Mouse (Mus musculus) heart, embryonic 10.5 days (tissue): ENCODE results near the gene Kprp. TPM values are rescaled to one million over a fixed set of nuclear protein-coding genes. Genes with fewer than 3 reads are reported as not detected.
"Not testable (repeated sequence)": the region's sequence is repeated elsewhere in the genome, so short reads cannot be mapped to it uniquely, and the experiment has no call there.

Experiments used
- DNase-seq: peaks from one replicate; pipeline ENCODE4 v3.0.0-alpha.2; 2017; ENCODE audit warnings: low spot score
- H3K27ac ChIP-seq: fragments of 300-500 bp; sonication (generic); 2 replicates; pipeline ENCODE4 v1.5.1; 2016; ENCODE audit warnings: mild to moderate bottlenecking
- H3K27me3 ChIP-seq: fragments of 300-500 bp; sonication (generic); 2 replicates; pipeline ENCODE4 v1.6.1; 2016; ENCODE audit warnings: mild to moderate bottlenecking; ENCODE audit not compliant: poor library complexity, insufficient read depth, severe bottlenecking
- H3K36me3 ChIP-seq: fragments of 300-500 bp; sonication (generic); 2 replicates; pipeline ENCODE4 v1.6.1; 2016; ENCODE audit warnings: mild to moderate bottlenecking, moderate library complexity
- H3K4me1 ChIP-seq: fragments of 300-500 bp; sonication (generic); 2 replicates; pipeline ENCODE4 v1.6.1; 2016; ENCODE audit warnings: mild to moderate bottlenecking
- H3K4me3 ChIP-seq: fragments of 300-500 bp; sonication (generic); 2 replicates; pipeline ENCODE4 v1.5.1; 2016; ENCODE audit warnings: mild to moderate bottlenecking, moderate library complexity
- H3K9me3 ChIP-seq: fragments of 300-500 bp; sonication (generic); 2 replicates; pipeline ENCODE4 v1.6.1; 2016; ENCODE audit warnings: mild to moderate bottlenecking, moderate library complexity
- WGBS: fragments of 180-500 bp; shearing (Covaris S2); methylation state at CpG from one replicate; pipeline ENCODE4 v1.1.7; 2016; 5-methylcytosine and 5-hydroxymethylcytosine counted together
- polyA plus RNA-seq: library from polyadenylated mRNA; unstranded; fragments of >200 nt; fragmentation: Nextera tagmentation; extraction: Ambion mirVana; gene quantifications from 2 replicates; pipeline ENCODE4 v1.2.1, GENCODE M21; 2016

Gene Kprp
- not detected in 2 replicates for polyA plus RNA-seq

GRCm38 (mm10) chr3:92827108-92827507 is at the start of gene Kprp:
Kprp (minus strand) TSS chr3:92827247.
- Histone ChIP-seq H3K36me3 (no peaks in the 10 kb centered on the region), H3K4me3 (no peak within 1 kb of the TSS), H3K9me3 (no peaks in the 10 kb centered on the region), H3K27me3 (no peaks in the 10 kb centered on the region), H3K4me1 (no peaks in the 10 kb centered on the region), H3K27ac (no peak within 1 kb of the TSS)
- 32% methylated on average over 1 of the region's 1 CpGs for WGBS
- DNase-seq = no peak

- no peak for DNase-seq
- H3K4me1 ChIP-seq = no peaks in the 10 kb centered on the region
- 77% methylated on average over 3 of the region's 3 CpGs for WGBS
- no peak overlapping the region for H3K4me3 ChIP-seq
- no peaks in the 10 kb centered on the region for H3K36me3 ChIP-seq
- H3K27ac ChIP-seq = no peak overlapping the region
- H3K27me3 ChIP-seq = no peaks in the 10 kb centered on the region
- no peaks in the 10 kb centered on the region for H3K9me3 ChIP-seq
Observed at GRCm38 (mm10) chr3:92874180-92874579, 47.1 kb upstream of the Kprp start.

GRCm38 (mm10) chr3:92870116-92870515 is 43.1 kb upstream of the Kprp start, which contains the start of gene 2310050C09Rik:
2310050C09Rik (minus strand) TSS chr3:92870216.
- no peak within 1 kb of the TSS for H3K27ac ChIP-seq
- WGBS = 73% methylated on average over 4 of the region's 4 CpGs
- no peaks in the 10 kb centered on the region for H3K4me1 ChIP-seq
- no peak within 1 kb of the TSS for H3K4me3 ChIP-seq
- no peaks in the 10 kb centered on the region for H3K27me3 ChIP-seq
- no peaks in the 10 kb centered on the region for H3K9me3 ChIP-seq
- DNase-seq = no peak
- no peaks in the 10 kb centered on the region for H3K36me3 ChIP-seq

- Histone ChIP-seq H3K4me3 (no peak within 1 kb of the TSS), H3K27me3 (no peaks in the 10 kb centered on the region), H3K4me1 (no peaks in the 10 kb centered on the region), H3K27ac (no peak within 1 kb of the TSS), H3K36me3 (no peaks in the 10 kb centered on the region), H3K9me3 (no peaks in the 10 kb centered on the region)
- no peak for DNase-seq
- WGBS = 80% methylated on average over 3 of the region's 3 CpGs
Observed at GRCm38 (mm10) chr3:92851186-92851585, 24.1 kb upstream of the Kprp start, which contains the start of gene Lce1l. Lce1l (minus strand) TSS chr3:92851286.

GRCm38 (mm10) chr3:92825808-92826207 is 1.2 kb downstream of the Kprp start:
- Histone ChIP-seq H3K36me3 (no peaks in the 10 kb centered on the region), H3K4me3 (no peak overlapping the region), H3K9me3 (no peaks in the 10 kb centered on the region), H3K27ac (no peak overlapping the region), H3K4me1 (no peaks in the 10 kb centered on the region), H3K27me3 (no peaks in the 10 kb centered on the region)
- DNase-seq = no peak
- WGBS = 44% methylated on average over 1 of the region's 1 CpGs

GRCm38 (mm10) chr3:92816036-92816435 is 11.0 kb downstream of the Kprp start:
- H3K27ac ChIP-seq, H3K4me3 ChIP-seq, H3K9me3 ChIP-seq, DNase-seq, H3K27me3 ChIP-seq, H3K36me3 ChIP-seq, H3K4me1 ChIP-seq: not testable (repeated sequence)
- 88% methylated on average over 2 of the region's 2 CpGs for WGBS

GRCm38 (mm10) chr3:92815581-92815980 is 11.5 kb downstream of the Kprp start:
- Histone ChIP-seq H3K27ac (no peak overlapping the region), H3K36me3 (no peaks in the 10 kb centered on the region), H3K4me3 (no peak overlapping the region), H3K4me1 (no peaks in the 10 kb centered on the region), H3K9me3 (no peaks in the 10 kb centered on the region), H3K27me3 (no peaks in the 10 kb centered on the region)
- WGBS = 89% methylated on average over 3 of the region's 3 CpGs
- no peak for DNase-seq

GRCm38 (mm10) chr3:92807791-92808190 is 19.3 kb downstream of the Kprp start, which contains the start of gene Lce1k:
Lce1k (minus strand) TSS chr3:92807891.
- Histone ChIP-seq H3K27ac (no peak within 1 kb of the TSS), H3K27me3 (no peaks in the 10 kb centered on the region), H3K4me1 (no peaks in the 10 kb centered on the region), H3K36me3 (no peaks in the 10 kb centered on the region), H3K4me3 (no peak within 1 kb of the TSS), H3K9me3 (no peaks in the 10 kb centered on the region)
- no peak for DNase-seq

- H3K27ac ChIP-seq = no peak within 1 kb of the TSS
- H3K4me1 ChIP-seq = no peaks in the 10 kb centered on the region
- 76% methylated on average over 1 of the region's 1 CpGs for WGBS
- no peaks in the 10 kb centered on the region for H3K36me3 ChIP-seq
- no peak for DNase-seq
- no peaks in the 10 kb centered on the region for H3K9me3 ChIP-seq
- H3K4me3 ChIP-seq = no peak within 1 kb of the TSS
- H3K27me3 ChIP-seq = no peaks in the 10 kb centered on the region
Observed at GRCm38 (mm10) chr3:92790414-92790813, 36.6 kb downstream of the Kprp start, which contains the start of gene Lce1j. Lce1j (minus strand) TSS chr3:92790514.

- Histone ChIP-seq H3K27me3 (no peaks in the 10 kb centered on the region), H3K4me1 (no peaks in the 10 kb centered on the region), H3K9me3 (no peaks in the 10 kb centered on the region), H3K36me3 (no peaks in the 10 kb centered on the region), H3K4me3 (no peak within 1 kb of the TSS), H3K27ac (no peak within 1 kb of the TSS)
- no peak for DNase-seq
- 67% methylated on average over 1 of the region's 1 CpGs for WGBS
Observed at GRCm38 (mm10) chr3:92778799-92779198, 48.2 kb downstream of the Kprp start, which contains the start of gene Lce1i. Lce1i (minus strand) TSS chr3:92778899.

Other genes with a start within 250 kb of the Kprp start
- not detected in 2 replicates for gene Smcp, start 238.2 kb downstream of the Kprp start, polyA plus RNA-seq
- not detected in 2 replicates for gene 2210017I01Rik, start 219.8 kb downstream of the Kprp start, polyA plus RNA-seq
- gene Lce6a, start 205.6 kb downstream of the Kprp start, polyA plus RNA-seq = not detected in 2 replicates
- gene Lce1a1, start 178.9 kb downstream of the Kprp start, polyA plus RNA-seq = not detected in 2 replicates
- gene Lce1b, start 170.3 kb downstream of the Kprp start, polyA plus RNA-seq = not detected in 2 replicates
- not detected in 2 replicates for gene Lce1a2, start 156.9 kb downstream of the Kprp start, polyA plus RNA-seq
- not detected in 2 replicates for gene Lce1c, start 148.0 kb downstream of the Kprp start, polyA plus RNA-seq
- not detected in 2 replicates for gene Lce1d, start 140.0 kb downstream of the Kprp start, polyA plus RNA-seq
- gene Lce1e, start 118.2 kb downstream of the Kprp start, polyA plus RNA-seq = not detected in 2 replicates
- gene Lce1f, start 106.9 kb downstream of the Kprp start, polyA plus RNA-seq = not detected in 2 replicates
- gene Gm38119, start 88.2 kb downstream of the Kprp start, polyA plus RNA-seq = not detected in 2 replicates
- gene Lce1g, start 74.9 kb downstream of the Kprp start, polyA plus RNA-seq = not detected in 2 replicates
- not detected in 2 replicates for gene Lce1h, start 62.2 kb downstream of the Kprp start, polyA plus RNA-seq
- not detected in 2 replicates for gene Lce1i, start 48.3 kb downstream of the Kprp start, polyA plus RNA-seq
- gene Lce1j, start 36.7 kb downstream of the Kprp start, polyA plus RNA-seq = not detected in 2 replicates
- not detected in 2 replicates for gene Lce1k, start 19.4 kb downstream of the Kprp start, polyA plus RNA-seq
- gene Lce1l, start 24.0 kb upstream of the Kprp start, polyA plus RNA-seq = not detected in 2 replicates
- gene 2310050C09Rik, start 43.0 kb upstream of the Kprp start, polyA plus RNA-seq = not detected in 2 replicates
- not detected in 2 replicates for gene Lce3a, start 99.0 kb upstream of the Kprp start, polyA plus RNA-seq
- not detected in 2 replicates for gene Lce3b, start 105.7 kb upstream of the Kprp start, polyA plus RNA-seq
- not detected in 2 replicates for gene Lce3c, start 117.2 kb upstream of the Kprp start, polyA plus RNA-seq
- gene Lce3d, start 130.1 kb upstream of the Kprp start, polyA plus RNA-seq = not detected in 2 replicates
- gene Lce3e, start 139.8 kb upstream of the Kprp start, polyA plus RNA-seq = not detected in 2 replicates
- gene Lce3f, start 165.0 kb upstream of the Kprp start, polyA plus RNA-seq = not detected in 2 replicates
- gene Crct1, start 188.4 kb upstream of the Kprp start, polyA plus RNA-seq = not detected in 2 replicates
- not detected in 2 replicates for gene Lce1m, start 191.8 kb upstream of the Kprp start, polyA plus RNA-seq
- not detected in 2 replicates for gene Gm4858, start 241.6 kb upstream of the Kprp start, polyA plus RNA-seq